Mouse (Mus musculus) CH12.LX (cell line): ENCODE data around the gene Ndufa9. TPM values are rescaled to one million over a fixed set of nuclear protein-coding genes. Genes with fewer than 3 reads are reported as not detected.

ENCODE experiments used
- DNase-seq: peaks from one replicate; pipeline ENCODE4 v3.0.0-alpha.2; 2013; ENCODE audit errors: extremely low read depth
- H3K27ac ChIP-seq: 2 replicates; pipeline ENCODE4 v1.5.1; 2012; ENCODE audit warnings: low read depth, mild to moderate bottlenecking, control low read depth, moderate library complexity; ENCODE audit not compliant: insufficient read depth
- H3K27me3 ChIP-seq: replicated peaks from 2 replicates; pipeline ENCODE3; 2012; ENCODE audit warnings: inconsistent platforms
- H3K36me3 ChIP-seq, 2 experiments: replicated peaks in 1 of 2; 2 replicates each; pipeline versions ENCODE3 to v1.6.1; 2012; ENCODE audit warnings: inconsistent platforms in 1 of 2, low read length in 1 of 2, mild to moderate bottlenecking in 1 of 2, mixed read lengths in 1 of 2, moderate library complexity in 1 of 2; ENCODE audit not compliant: control insufficient read depth in 1 of 2, insufficient read depth in 1 of 2
- H3K4me1 ChIP-seq, 2 experiments: 2 replicates each; pipeline ENCODE4 v1.6.1; 2012; ENCODE audit warnings: inconsistent platforms in 1 of 2, moderate library complexity in 1 of 2; ENCODE audit not compliant: insufficient read depth in 2 of 2, control insufficient read depth in 1 of 2
- H3K4me2 ChIP-seq: 2 replicates; pipeline ENCODE4 v1.6.1; 2012; ENCODE audit warnings: low read depth, mild to moderate bottlenecking, control low read depth; ENCODE audit not compliant: poor library complexity, insufficient read depth, severe bottlenecking
- H3K4me3 ChIP-seq, 3 experiments: fragments of 150-350 bp in 1 of 3; sonication (generic) in 1 of 3; replicated peaks in 1 of 3; 2 replicates each; pipeline versions ENCODE3 to v1.5.1; 2011 to 2012; ENCODE audit warnings: low read depth in 2 of 3, low read length in 2 of 3, mild to moderate bottlenecking in 2 of 3, moderate library complexity in 2 of 3, control low read depth in 1 of 3, improper control_type of control experiment in 1 of 3, inconsistent platforms in 1 of 3, mixed read lengths in 1 of 3; ENCODE audit not compliant: poor library complexity in 1 of 3
- H3K79me2 ChIP-seq: replicated peaks from 2 replicates; pipeline ENCODE4 v1.6.1; 2012; ENCODE audit warnings: mild to moderate bottlenecking, moderate library complexity; ENCODE audit not compliant: control insufficient read depth, poor library complexity, insufficient read depth, severe bottlenecking; ENCODE audit errors: extremely low read depth
- H3K9ac ChIP-seq: 2 replicates; pipeline ENCODE4 v1.6.1; 2012; ENCODE audit warnings: low read depth, mild to moderate bottlenecking, control low read depth, moderate library complexity; ENCODE audit not compliant: insufficient read depth
- H3K9me3 ChIP-seq: replicated peaks from 2 replicates; pipeline ENCODE3; 2012; ENCODE audit warnings: low read length, inconsistent platforms, mixed read lengths
- BHLHE40 ChIP-seq: IDR thresholded peaks from 2 replicates; pipeline ENCODE4 v1.6.1; 2011; ENCODE audit warnings: mild to moderate bottlenecking, low read depth, low read length, improper control_type of control experiment
- CHD1 ChIP-seq: IDR thresholded peaks from 2 replicates; pipeline ENCODE4 v1.6.1; 2012; ENCODE audit warnings: low read depth, low read length, improper control_type of control experiment, inconsistent platforms
- CHD2 ChIP-seq: IDR thresholded peaks from 2 replicates; pipeline ENCODE4 v1.6.1; 2011; ENCODE audit warnings: low read length, improper control_type of control experiment
- CTCF ChIP-seq, 2 experiments: IDR thresholded peaks in 1 of 2; conservative IDR thresholded peaks in 1 of 2; 2 replicates each; pipeline ENCODE4 v1.5.1; 2011 to 2012; ENCODE audit warnings: low read depth in 2 of 2, low read length in 2 of 2, improper control_type of control experiment in 1 of 2, inconsistent platforms in 1 of 2, mild to moderate bottlenecking in 1 of 2, moderate library complexity in 1 of 2
- E2F4 ChIP-seq: IDR thresholded peaks from 2 replicates; pipeline ENCODE4 v1.6.1; 2011; ENCODE audit warnings: low read depth, low read length, improper control_type of control experiment; ENCODE audit not compliant: insufficient replicate concordance
- ELF1 ChIP-seq: IDR thresholded peaks from 2 replicates; pipeline ENCODE4 v1.6.1; 2014; ENCODE audit warnings: low read depth, mild to moderate bottlenecking, inconsistent platforms, low read length, improper control_type of control experiment
- EP300 ChIP-seq: IDR thresholded peaks from 2 replicates; pipeline ENCODE4 v1.6.1; 2011; ENCODE audit warnings: low read length, improper control_type of control experiment
- ETS1 ChIP-seq: conservative IDR thresholded peaks from 2 replicates; pipeline ENCODE4 v1.6.1; 2012; ENCODE audit warnings: low read depth, mild to moderate bottlenecking, inconsistent platforms, low read length, improper control_type of control experiment, moderate library complexity
- HCFC1 ChIP-seq: IDR thresholded peaks from 2 replicates; pipeline ENCODE4 v1.6.1; 2012; ENCODE audit warnings: low read depth, mild to moderate bottlenecking, inconsistent platforms, low read length, improper control_type of control experiment
- IRF4 ChIP-seq: IDR thresholded peaks from 2 replicates; pipeline ENCODE4 v1.6.1; 2014; ENCODE audit warnings: low read depth, mild to moderate bottlenecking, inconsistent platforms, low read length, improper control_type of control experiment
- JUND ChIP-seq: conservative IDR thresholded peaks from 2 replicates; pipeline ENCODE4 v1.6.1; 2011; ENCODE audit warnings: low read depth, low read length, improper control_type of control experiment
- MAFK ChIP-seq: IDR thresholded peaks from 2 replicates; pipeline ENCODE4 v1.6.1; 2011; ENCODE audit warnings: low read length, improper control_type of control experiment; ENCODE audit not compliant: insufficient replicate concordance
- MEF2A ChIP-seq: IDR thresholded peaks from 2 replicates; pipeline ENCODE4 v1.6.1; 2014; ENCODE audit warnings: low read depth, mild to moderate bottlenecking, inconsistent platforms, low read length, improper control_type of control experiment, borderline replicate concordance
- NELFE ChIP-seq: IDR thresholded peaks from 2 replicates; pipeline ENCODE4 v1.6.1; 2011; ENCODE audit warnings: low read depth, low read length, improper control_type of control experiment
- NRF1 ChIP-seq: IDR thresholded peaks from 2 replicates; pipeline ENCODE4 v1.6.1; 2014; ENCODE audit warnings: low read depth, mild to moderate bottlenecking, inconsistent platforms, low read length, improper control_type of control experiment, moderate library complexity
- RAD21 ChIP-seq: IDR thresholded peaks from 2 replicates; pipeline ENCODE4 v1.6.1; 2011; ENCODE audit warnings: low read depth, mild to moderate bottlenecking, low read length, improper control_type of control experiment, moderate library complexity
- SMC3 ChIP-seq: IDR thresholded peaks from 2 replicates; pipeline ENCODE4 v1.6.1; 2011; ENCODE audit warnings: low read depth, low read length, improper control_type of control experiment
- TCF12 ChIP-seq: IDR thresholded peaks from 2 replicates; pipeline ENCODE4 v1.6.1; 2014; ENCODE audit warnings: low read depth, mild to moderate bottlenecking, inconsistent platforms, low read length, improper control_type of control experiment
- USF1 ChIP-seq: IDR thresholded peaks from 2 replicates; pipeline ENCODE4 v1.6.1; 2014; ENCODE audit warnings: low read depth, mild to moderate bottlenecking, inconsistent platforms, low read length, improper control_type of control experiment
- USF2 ChIP-seq: conservative IDR thresholded peaks from 2 replicates; pipeline ENCODE4 v1.6.1; 2011; ENCODE audit warnings: low read depth, low read length, improper control_type of control experiment
- ZC3H11A ChIP-seq: IDR thresholded peaks from 2 replicates; pipeline ENCODE4 v1.6.1; 2012; ENCODE audit warnings: low read depth, mild to moderate bottlenecking, inconsistent platforms, low read length, improper control_type of control experiment
- ZMIZ1 ChIP-seq: IDR thresholded peaks from 2 replicates; pipeline ENCODE4 v1.6.1; 2012; ENCODE audit warnings: low read depth, mild to moderate bottlenecking, inconsistent platforms, low read length, improper control_type of control experiment
- ZNF384 ChIP-seq: IDR thresholded peaks from 2 replicates; pipeline ENCODE4 v1.6.1; 2012; ENCODE audit warnings: low read depth, low read length, improper control_type of control experiment, inconsistent platforms
- dilution Hi-C: fragments of 300-500 bp; cut with MboI; formaldehyde crosslinking; loops from 2 replicates; pipeline ENCODE4 v1.14.3; 2020; ENCODE audit warnings: low sequenced_read_pairs; ENCODE audit not compliant: extremely low pct_unique_long_range_greater_than_20kb, extremely low pct_ligation_motif_present
- in situ Hi-C: fragments of 300-500 bp; cut with MboI; formaldehyde crosslinking; loops from 3 replicates; pipeline ENCODE4 v1.14.3; 2019; ENCODE audit warnings: low sequenced_read_pairs, low pct_ligation_motif_present, low pct_unique_long_range_greater_than_20kb, mixed read lengths
- polyA plus RNA-seq: library from polyadenylated mRNA; unstranded; fragments of >175 nt; gene quantifications from 2 replicates; pipeline ENCODE4 v1.2.1, GENCODE M21; 2012; ENCODE audit warnings: low read depth; ENCODE audit not compliant: insufficient read length
- total RNA-seq, 2 experiments: library from RNA; depleted of rRNA; stranded (reverse); fragments of 300-350 nt in 1 of 2; fragments of >200 nt in 1 of 2; gene quantifications; 2 replicates each; pipeline ENCODE4 v1.2.3; 2012 to 2014

Gene Ndufa9
- total and polyA plus RNA-seq, 3 experiments: 146 to 159 (median 151) TPM

DNA sequence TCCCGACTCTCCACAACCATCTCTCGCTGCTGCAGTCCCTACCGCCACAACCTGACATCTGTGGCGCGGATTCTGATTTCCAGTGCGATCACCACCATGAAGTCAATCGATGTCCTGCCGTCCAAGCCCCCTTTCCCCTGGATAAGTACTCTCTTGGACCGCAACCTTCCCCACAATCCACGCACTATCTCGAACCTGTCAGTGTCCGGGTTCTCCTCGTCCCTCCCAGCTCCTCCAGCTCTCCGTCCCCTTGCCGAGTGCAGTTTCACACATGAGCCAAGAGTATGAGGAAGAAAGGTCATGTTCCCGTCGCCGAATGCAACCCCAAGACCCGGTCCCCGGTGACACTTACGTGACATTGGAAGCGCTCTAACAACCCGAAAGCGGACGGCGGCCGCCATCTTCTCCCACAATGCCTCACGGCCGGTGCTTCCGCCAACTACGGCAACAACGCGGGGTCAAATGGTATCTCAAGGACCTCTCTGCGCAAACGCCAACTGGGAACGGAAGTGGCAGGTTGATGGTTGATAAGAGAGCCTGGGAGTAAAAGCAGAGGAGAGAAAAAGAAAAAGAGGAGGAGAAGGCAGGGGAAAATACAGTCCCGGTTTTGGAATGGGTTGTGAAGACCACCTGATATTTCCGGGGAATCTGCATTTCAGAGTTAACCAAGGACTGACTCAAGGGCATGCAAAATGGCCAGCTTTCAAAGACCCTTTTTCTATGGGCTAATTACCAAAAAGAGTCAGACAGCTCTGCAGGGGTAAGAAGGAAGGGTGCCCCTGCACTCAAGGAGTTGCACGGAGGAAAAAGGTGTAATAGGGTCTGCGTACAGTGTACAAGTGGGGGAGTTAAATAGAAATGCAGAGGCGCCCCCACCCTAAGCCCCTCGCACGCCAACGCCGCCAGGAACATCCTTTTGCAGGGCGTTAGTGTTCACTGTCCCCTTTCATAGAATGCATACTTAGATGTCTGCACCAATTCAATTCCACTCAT, at the start of gene Ndufa9 (continued):
- peak; percentile 97 for TF ChIP-seq ELF1

GRCm38 (mm10) chr6:126877118-126877517, 28.2 kb upstream of the Ndufa9 start:
- TF ChIP-seq BHLHE40 (no peak), ETS1 (no peak), HCFC1 (no peak), EP300 (no peak), MEF2A (no peak), CHD1 (no peak), USF1 (no peak), ZNF384 (no peak), CTCF (conservative IDR thresholded peaks at IDR 0.05 in 1 of 2, IDR thresholded peaks at IDR 0.05 in 1 of 2; ENCODE audit: low read depth in 2 of 2, low read length in 2 of 2) (no peak), CHD2 (no peak), ZC3H11A (no peak), TCF12 (no peak), JUND (no peak), ELF1 (no peak), NELFE (no peak), SMC3 (no peak)
- H3K27me3 ChIP-seq: no peaks in the 10 kb centered on the region
- H3K27ac ChIP-seq: no peak overlapping the region
- peaks cover 62 to 95% of the 10 kb centered on the region in 2 experiments for H3K36me3 ChIP-seq
- H3K9ac ChIP-seq: no peak overlapping the region
- H3K4me2 ChIP-seq: no peak overlapping the region
- H3K79me2 ChIP-seq: no peaks in the 10 kb centered on the region
- H3K4me1 ChIP-seq: no peaks in the 10 kb centered on the region
- H3K4me3 ChIP-seq: no peak overlapping the region
- in situ Hi-C loops (no loop called here), dilution Hi-C loops (no loop called here)
- no peaks in the 10 kb centered on the region for H3K9me3 ChIP-seq
- DNase-seq: no peak

- H3K27ac ChIP-seq: no peak within 1 kb of the TSS
- H3K4me3 ChIP-seq: peak within 1 kb of the TSS in 1 of 3 experiments; percentile 34
- TF ChIP-seq CHD1 (no peak), TCF12 (no peak), NRF1 (no peak), RAD21 (no peak), MAFK (no peak), E2F4 (no peak), USF2 (no peak), HCFC1 (no peak), ZMIZ1 (no peak), IRF4 (no peak)
- TF ChIP-seq, all 38 proteins: peak for 0
- no peaks in the 10 kb centered on the region for H3K27me3 ChIP-seq
- H3K9me3 ChIP-seq: no peaks in the 10 kb centered on the region
- in situ Hi-C loops: no loop called here
- DNase-seq: peak; percentile 72
- H3K4me2 ChIP-seq: peak within 1 kb of the TSS; percentile 51
- H3K9ac ChIP-seq: peak within 1 kb of the TSS; percentile 56
- H3K4me1 ChIP-seq: peaks cover 5 to 23% of the 10 kb centered on the region in 2 experiments
- H3K36me3 ChIP-seq: no peaks in the 10 kb centered on the region
- peaks cover 8% of the 10 kb centered on the region for H3K79me2 ChIP-seq
- dilution Hi-C loops: no loop called here
Observed at GRCm38 (mm10) chr6:126852881-126853280, 3.9 kb upstream of the Ndufa9 start, which contains the start of gene Akap3. Gene Akap3, plus strand, starts transcription at chr6:126853098.
